Mouse (Mus musculus) lung, postnatal 0 days (tissue): Measurements from ENCODE around the gene Ei24. TPM values are rescaled to one million over a fixed set of nuclear protein-coding genes. Genes with fewer than 3 reads are reported as not detected.

Source experiments
- ATAC-seq: fragments of 200-750 bp; cut with Nextera tagmentation; 2 replicates; pipeline ENCODE4 v1.8.0; 2017; ENCODE audit warnings: moderate library complexity
- DNase-seq: peaks from one replicate; pipeline ENCODE4 v3.0.0-alpha.2; 2016; ENCODE audit warnings: low spot score
- H3K27ac ChIP-seq: fragments of 300-500 bp; sonication (generic); 2 replicates; pipeline ENCODE4 v1.5.1; 2014; ENCODE audit warnings: antibody characterized with exemption, mild to moderate bottlenecking, low read length, mixed read lengths
- H3K27me3 ChIP-seq: fragments of 300-500 bp; sonication (generic); replicated peaks from 2 replicates; pipeline ENCODE4 v1.6.1; 2014; ENCODE audit warnings: low read length, mixed read lengths; ENCODE audit not compliant: insufficient read depth
- H3K36me3 ChIP-seq: fragments of 300-500 bp; sonication (generic); 2 replicates; pipeline ENCODE4 v1.6.1; 2014; ENCODE audit warnings: low read length, mixed read lengths; ENCODE audit not compliant: insufficient read depth
- H3K4me1 ChIP-seq: fragments of 300-500 bp; sonication (generic); 2 replicates; pipeline ENCODE4 v1.6.1; 2014; ENCODE audit warnings: antibody characterized with exemption, low read depth, low read length, mixed read lengths; ENCODE audit not compliant: insufficient read depth
- H3K4me2 ChIP-seq: fragments of 300-500 bp; sonication (generic); replicated peaks from 2 replicates; pipeline ENCODE4 v1.6.1; 2014; ENCODE audit warnings: low read depth, mild to moderate bottlenecking, low read length, moderate library complexity, mixed read lengths
- H3K4me3 ChIP-seq: fragments of 300-500 bp; sonication (generic); 2 replicates; pipeline ENCODE4 v1.5.1; 2014; ENCODE audit warnings: low read depth, low read length
- H3K9ac ChIP-seq: fragments of 300-500 bp; sonication (generic); replicated peaks from 2 replicates; pipeline ENCODE4 v1.6.1; 2014; ENCODE audit warnings: low read depth, mild to moderate bottlenecking
- H3K9me3 ChIP-seq: fragments of 300-500 bp; sonication (generic); 2 replicates; pipeline ENCODE4 v1.6.1; 2016; ENCODE audit warnings: low read length, mixed read lengths
- CTCF ChIP-seq: IDR thresholded peaks from 2 replicates; pipeline ENCODE4 v1.5.1; 2016; ENCODE audit warnings: antibody characterized with exemption, mild to moderate bottlenecking
- EP300 ChIP-seq: IDR thresholded peaks from 2 replicates; pipeline ENCODE4 v1.6.1; 2016; ENCODE audit warnings: antibody characterized with exemption, mild to moderate bottlenecking, control low read depth
- WGBS: fragments of 180-500 bp; shearing (Covaris S2); extraction: QIAGEN DNeasy Blood & Tissue Kit; methylation state at CpG from one replicate; pipeline ENCODE4 v1.1.7; 2014; 5-methylcytosine and 5-hydroxymethylcytosine counted together
- polyA plus RNA-seq: library from polyadenylated mRNA; unstranded; fragments of >200 nt; fragmentation: Nextera tagmentation; extraction: Ambion mirVana; gene quantifications from 2 replicates; pipeline ENCODE4 v1.2.1, GENCODE M21; 2015

Ei24 gene
- 78.8 and 81.5 TPM in 2 replicates for polyA plus RNA-seq

GRCm38 (mm10) chr9:36796781-36797555 is at the start of gene Ei24:
Gene Ei24, minus strand, starts transcription at chr9:36797393.
- no peaks in the 10 kb centered on the region for H3K9me3 ChIP-seq
- DNase-seq, result peak; percentile 93
- no peaks in the 10 kb centered on the region for H3K27me3 ChIP-seq
- H3K9ac ChIP-seq, result peak within 1 kb of the TSS; percentile 92
- peak within 1 kb of the TSS; percentile 80 for H3K4me2 ChIP-seq
- TF ChIP-seq CTCF, result no peak
- TF ChIP-seq EP300, result no peak
- H3K36me3 ChIP-seq, result no peaks in the 10 kb centered on the region; the same call in 1 of the 2 replicates
- peak within 1 kb of the TSS; percentile 88 for H3K27ac ChIP-seq
- H3K4me1 ChIP-seq, result peaks cover 4% of the 10 kb centered on the region; the same call in 1 of the 2 replicates
- H3K4me3 ChIP-seq, result peak within 1 kb of the TSS; percentile 93
- ATAC-seq, result peak; percentile 100
- under 1% methylated on average over 49 of the region's 66 CpGs for WGBS

GRCm38 (mm10) chr9:36846346-36846745 is 49.2 kb upstream of the Ei24 start:
- TF ChIP-seq CTCF (no peak), EP300 (no peak)
- H3K27ac ChIP-seq, result no peak overlapping the region
- DNase-seq, result no peak
- 53% methylated on average over 4 of the region's 4 CpGs for WGBS
- H3K9ac ChIP-seq, result no peak overlapping the region
- no peaks in the 10 kb centered on the region for H3K4me1 ChIP-seq
- no peaks in the 10 kb centered on the region for H3K36me3 ChIP-seq
- no peaks in the 10 kb centered on the region for H3K9me3 ChIP-seq
- ATAC-seq, result no peak
- H3K27me3 ChIP-seq, result no peaks in the 10 kb centered on the region
- no peak overlapping the region for H3K4me3 ChIP-seq
- H3K4me2 ChIP-seq, result no peak overlapping the region

DNA sequence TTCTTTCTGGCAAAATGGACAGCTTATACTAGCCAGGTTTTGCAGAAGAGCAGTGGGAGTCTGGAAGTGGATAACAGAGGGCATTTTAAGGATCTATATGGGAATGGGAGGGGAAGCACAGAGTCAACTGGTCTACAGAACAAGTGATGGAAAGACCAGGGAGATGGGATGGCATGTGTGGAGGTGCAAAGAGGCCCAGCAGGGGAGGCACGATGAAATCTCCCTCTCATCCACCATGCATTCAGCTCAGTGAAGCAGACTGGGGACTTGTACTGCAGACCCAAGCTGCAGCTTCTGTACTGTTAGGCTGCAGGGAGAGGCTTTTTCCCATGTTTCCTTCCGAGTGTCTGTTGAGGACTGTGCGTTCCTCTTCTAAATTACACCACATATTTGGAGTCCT is 36.7 kb upstream of the Ei24 start:
- Histone ChIP-seq H3K9me3 (no peaks in the 10 kb centered on the region), H3K27ac (no peak overlapping the region), H3K4me3 (no peak overlapping the region), H3K36me3 (no peaks in the 10 kb centered on the region), H3K4me1 (no peaks in the 10 kb centered on the region), H3K27me3 (0 out of 2 replicates have a peak, but pooled peaks cover 5% of the 10 kb centered on the region), H3K9ac (no peak overlapping the region), H3K4me2 (no peak overlapping the region)
- 38% methylated on average over 3 of the region's 3 CpGs for WGBS
- no peak for DNase-seq
- TF ChIP-seq EP300, result no peak
- no peak for TF ChIP-seq CTCF
- no peak for ATAC-seq

DNA sequence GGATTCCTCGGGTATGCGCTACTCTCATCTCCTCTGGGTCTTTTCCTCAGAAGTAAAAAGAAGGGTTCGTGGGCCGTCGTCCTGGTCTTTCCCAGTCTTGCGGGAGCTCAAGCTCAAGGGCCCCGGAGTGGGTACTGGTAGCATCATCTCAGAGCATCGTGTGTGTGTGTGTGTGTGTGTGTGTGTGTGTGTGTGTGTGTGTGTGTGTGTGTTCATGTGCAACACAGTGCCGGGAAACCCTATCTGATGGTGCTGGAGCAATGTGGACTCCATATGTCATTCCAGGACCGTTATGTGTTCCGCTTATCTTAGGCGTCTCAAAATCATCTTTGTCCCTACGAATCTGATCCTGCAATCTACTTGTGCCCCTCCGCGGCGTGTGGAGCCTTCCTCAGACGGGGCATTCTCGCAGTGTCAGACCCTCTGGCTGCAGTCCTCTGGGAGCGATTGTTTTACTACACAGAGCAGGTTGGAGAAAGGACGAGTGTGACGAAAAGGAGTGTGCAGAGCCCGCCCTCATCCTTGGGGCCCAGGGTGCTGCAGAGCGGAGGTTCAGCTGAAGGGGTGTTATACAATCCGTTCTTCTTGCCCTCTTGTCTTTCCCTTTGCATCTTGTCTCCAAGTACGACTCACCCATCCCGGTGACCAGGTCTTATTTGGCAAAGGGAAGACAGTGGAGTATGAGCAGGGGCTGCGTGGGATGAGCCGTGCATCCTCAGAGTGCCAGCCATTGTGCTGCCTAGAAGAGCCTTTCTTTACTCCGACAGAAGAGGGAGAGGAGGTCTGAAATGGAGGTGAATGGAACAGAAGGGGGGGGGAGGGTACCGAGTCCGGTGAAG is 36.1 kb upstream of the Ei24 start:
- Histone ChIP-seq H3K4me3 (peak overlapping the region; percentile 30; the same call in 1 of the 2 replicates), H3K9me3 (no peaks in the 10 kb centered on the region), H3K4me1 (no peaks in the 10 kb centered on the region), H3K4me2 (peak overlapping the region; percentile 73), H3K36me3 (no peaks in the 10 kb centered on the region), H3K9ac (no peak overlapping the region), H3K27ac (no peak overlapping the region), H3K27me3 (0 out of 2 replicates have a peak, but pooled peaks cover 5% of the 10 kb centered on the region)
- TF ChIP-seq EP300 (no peak), CTCF (no peak)
- DNase-seq (no peak), ATAC-seq (peak; percentile 14; the same call in 1 of the 2 replicates)
- 6% methylated on average over 29 of the region's 31 CpGs for WGBS

GRCm38 (mm10) chr9:36832529-36832928 is 35.3 kb upstream of the Ei24 start:
- Histone ChIP-seq H3K4me3 (peak overlapping the region; percentile 30), H3K9me3 (no peaks in the 10 kb centered on the region), H3K4me1 (no peaks in the 10 kb centered on the region), H3K4me2 (peak overlapping the region; percentile 73), H3K9ac (no peak overlapping the region), H3K36me3 (no peaks in the 10 kb centered on the region), H3K27ac (no peak overlapping the region), H3K27me3 (0 out of 2 replicates have a peak, but pooled peaks cover 5% of the 10 kb centered on the region)
- ATAC-seq, result peak; percentile 85
- under 1% methylated on average over 30 of the region's 32 CpGs for WGBS
- DNase-seq, result peak; percentile 60
- no peak for TF ChIP-seq EP300
- TF ChIP-seq CTCF, result 0 out of 2 replicates have a peak, but pooled peaks have one; percentile 22

GRCm38 (mm10) chr9:36831401-36831800 is 34.2 kb upstream of the Ei24 start:
- WGBS, result 78% methylated on average over 6 of the region's 6 CpGs
- Histone ChIP-seq H3K4me3 (no peak overlapping the region), H3K36me3 (no peaks in the 10 kb centered on the region), H3K27me3 (0 out of 2 replicates have a peak, but pooled peaks cover 5% of the 10 kb centered on the region), H3K9ac (no peak overlapping the region), H3K27ac (no peak overlapping the region), H3K4me1 (no peaks in the 10 kb centered on the region), H3K9me3 (no peaks in the 10 kb centered on the region), H3K4me2 (no peak overlapping the region)
- ATAC-seq, result no peak
- no peak for DNase-seq
- no peak for TF ChIP-seq CTCF
- no peak for TF ChIP-seq EP300
